Mouse (Mus musculus): Measurements from ENCODE around the gene Tlx2. TPM values are rescaled to one million over a fixed set of nuclear protein-coding genes. Genes with fewer than 3 reads are reported as not detected.

Gene Tlx2
- total RNA-seq, 2 experiments from 2014 or later: not detected

GRCm38 (mm10) chr6:83098411-83098810, 28.3 kb upstream of the Tlx2 start:
- intact Hi-C loops (cut with DNase I): no loop called here
- no peak for DNase-seq (ENCODE audit: low spot score in 2 of 2)

GRCm38 (mm10) chr6:83095968-83096367, 25.9 kb upstream of the Tlx2 start:
- intact Hi-C loops (cut with DNase I): no loop called here
- no peak for DNase-seq (ENCODE audit: low spot score in 2 of 2)

GRCm38 (mm10) chr6:83092416-83093127, 22.5 kb upstream of the Tlx2 start:
- intact Hi-C loops (cut with DNase I): no loop called here
- no peak for DNase-seq (ENCODE audit: low spot score in 2 of 2)

GRCm38 (mm10) chr6:83087926-83088260, 17.8 kb upstream of the Tlx2 start:
- intact Hi-C loops (cut with DNase I): no loop called here

GRCm38 (mm10) chr6:83087205-83087925, 17.3 kb upstream of the Tlx2 start:
- no peak for DNase-seq (ENCODE audit: low spot score in 2 of 2)

More at GRCm38 (mm10) chr6:83087926-83088260, 17.8 kb upstream of the Tlx2 start:
- no peak for DNase-seq (ENCODE audit: low spot score in 2 of 2)

GRCm38 (mm10) chr6:83086121-83087035, 16.3 kb upstream of the Tlx2 start, which contains the start of gene Lbx2:
Gene Lbx2 (plus strand): TSS chr6:83086367.
- DNase-seq (ENCODE audit: low spot score in 2 of 2): no peak
- intact Hi-C loops (cut with DNase I): no loop called here

More at GRCm38 (mm10) chr6:83087205-83087925, 17.3 kb upstream of the Tlx2 start:
- intact Hi-C loops (cut with DNase I): no loop called here

GRCm38 (mm10) chr6:83084477-83084876, 14.4 kb upstream of the Tlx2 start:
- intact Hi-C loops (cut with DNase I): no loop called here
- DNase-seq (ENCODE audit: low spot score in 2 of 2): no peak

- intact Hi-C loops (cut with DNase I): no loop called here
- no peak for DNase-seq (ENCODE audit: low spot score in 2 of 2)
Measured at GRCm38 (mm10) chr6:83083497-83083896, 13.4 kb upstream of the Tlx2 start.

GRCm38 (mm10) chr6:83080210-83080609, 10.1 kb upstream of the Tlx2 start:
- intact Hi-C loops (cut with DNase I): no loop called here
- DNase-seq (ENCODE audit: low spot score in 2 of 2): no peak

GRCm38 (mm10) chr6:83078324-83078858, 8.3 kb upstream of the Tlx2 start:
- DNase-seq (ENCODE audit: low spot score in 2 of 2): peak; percentile 99
- intact Hi-C loops (cut with DNase I): loop anchor here (1.0 to 10.0 kb wide), 4 partner anchors 22 to 636 kb away; partner anchors contain the start of genes Aup1, Ccdc142, Gm42688 and Vax2

GRCm38 (mm10) chr6:83077630-83078323, 7.7 kb upstream of the Tlx2 start, which contains the start of gene Pcgf1:
Gene Pcgf1 (plus strand): TSS chr6:83077869.
- intact Hi-C loops (cut with DNase I): loop anchor here (1.0 to 10.0 kb wide), 4 partner anchors 23 to 637 kb away; partner anchors contain the start of genes Aup1, Ccdc142, Gm42688 and Vax2
- DNase-seq (ENCODE audit: low spot score in 2 of 2): no peak

- DNase-seq (ENCODE audit: low spot score in 2 of 2): no peak
- intact Hi-C loops (cut with DNase I): loop anchor here (5.0 to 10.0 kb wide), 2 partner anchors 78 to 640 kb away; partner anchors contain the start of gene Vax2
Measured at GRCm38 (mm10) chr6:83074979-83075378, 4.9 kb upstream of the Tlx2 start.

- DNase-seq (ENCODE audit: low spot score in 2 of 2): no peak
- intact Hi-C loops (cut with DNase I): loop anchor here (10.0 kb wide), 1 partner anchor 644 kb away; the partner anchor contains the start of gene Vax2
Measured at GRCm38 (mm10) chr6:83071220-83071619, 1.1 kb upstream of the Tlx2 start.

GRCm38 (mm10) chr6:83070311-83071219, 472 bp upstream of the Tlx2 start:
- DNase-seq (ENCODE audit: low spot score in 2 of 2): peak; percentile 54 to 57
- intact Hi-C loops (cut with DNase I): loop anchor here (10.0 kb wide), 1 partner anchor 644 kb away; the partner anchor contains the start of gene Vax2

- intact Hi-C loops (cut with DNase I): loop anchor here (10.0 kb wide), 1 partner anchor 645 kb away; the partner anchor contains the start of gene Vax2
- no peak for DNase-seq (ENCODE audit: low spot score in 2 of 2)
Measured at GRCm38 (mm10) chr6:83069488-83070246, 426 bp downstream of the Tlx2 start.

GRCm38 (mm10) chr6:83068706-83069487, 1.2 kb downstream of the Tlx2 start:
- intact Hi-C loops (cut with DNase I): no loop called here
- DNase-seq (ENCODE audit: low spot score in 2 of 2): no peak

Data from left cerebral cortex, postnatal 36 days (tissue).